Mouse (Mus musculus): ENCODE data around the gene Rock2. TPM values are rescaled to one million over a fixed set of nuclear protein-coding genes. Genes with fewer than 3 reads are reported as not detected.
A peak's percentile ranks its signal among the peaks of the same experiment; 100 is the strongest.
"Not testable (repeated sequence)": the region's sequence is repeated elsewhere in the genome, so short reads cannot be mapped to it uniquely, and the experiment has no call there.

The Rock2 gene
- polyA plus RNA-seq, 1 experiment from 2014 or later = 12.6 TPM

DNA sequence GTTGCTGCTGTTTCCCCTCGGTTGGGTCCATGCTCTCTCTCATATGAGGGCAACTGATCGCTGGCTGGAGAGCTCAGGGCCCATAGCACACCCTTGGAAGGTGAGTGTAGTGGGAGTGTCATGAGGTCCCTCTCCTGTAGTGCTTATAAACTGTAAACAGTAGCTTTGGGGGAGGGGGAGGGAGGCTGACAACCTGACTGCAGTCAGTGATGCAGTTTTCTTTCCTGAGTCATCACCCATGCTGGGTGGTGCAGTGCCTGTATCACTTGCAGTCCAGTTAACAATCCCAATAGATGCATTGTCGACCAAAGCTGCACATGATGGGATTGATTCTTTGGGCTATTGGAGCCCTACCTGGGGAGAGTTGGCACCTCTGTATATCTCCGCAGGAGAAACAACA, 106.5 kb downstream of the Rock2 start:
- DNase-seq (ENCODE audit: low spot score) = no peak
- Histone ChIP-seq H3K4me3 (ENCODE audit: low read depth, low read length) (no peak overlapping the region), H3K36me3 (ENCODE audit: control insufficient read depth, insufficient read depth, low read length) (no peaks in the 10 kb centered on the region), H3K4me1 (ENCODE audit: control insufficient read depth, insufficient read depth, low read length) (no peaks in the 10 kb centered on the region), H3K9me3 (ENCODE audit: control insufficient read depth, low read length) (no peaks in the 10 kb centered on the region), H3K9ac (ENCODE audit: low read length) (no peak overlapping the region), H3K27ac (replicated peaks; ENCODE audit: low read depth, low read length) (no peak overlapping the region), H3K27me3 (ENCODE audit: control insufficient read depth, insufficient read depth, low read length) (peaks cover 14% of the 10 kb centered on the region), H3K4me2 (ENCODE audit: low read depth, severe bottlenecking) (no peak overlapping the region)
- no peak for ATAC-seq (ENCODE audit: insufficient number of reproducible peaks, low FRiP score, low TSS enrichment, low read depth)
- 66% methylated on average over 4 of the region's 4 CpGs for WGBS

DNA sequence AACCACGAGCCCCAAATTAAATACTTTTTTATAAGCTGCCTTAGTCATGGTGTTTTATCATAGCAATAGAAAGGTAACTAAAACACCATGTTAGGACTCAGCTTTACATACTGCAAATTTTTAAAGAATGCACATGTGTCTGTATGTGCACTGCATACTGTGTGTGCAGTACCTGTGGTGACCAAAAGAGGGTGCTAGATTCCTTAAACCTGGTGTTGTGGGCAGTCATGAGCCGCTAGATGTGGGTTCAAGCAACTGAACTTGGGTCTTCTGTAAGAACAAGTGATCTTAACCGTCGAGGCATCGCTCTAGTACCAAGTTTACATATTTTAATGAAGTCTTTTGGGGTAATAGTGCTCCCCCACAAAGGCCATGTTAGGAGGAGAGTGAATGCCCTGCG, 114.8 kb downstream of the Rock2 start:
- no peak overlapping the region for H3K4me3 ChIP-seq (ENCODE audit: low read depth, low read length)
- no peak overlapping the region for H3K27ac ChIP-seq (replicated peaks; ENCODE audit: low read depth, low read length)
- ATAC-seq (ENCODE audit: insufficient number of reproducible peaks, low FRiP score, low TSS enrichment, low read depth) = no peak
- no peak for DNase-seq (ENCODE audit: low spot score)
- WGBS = 93% methylated on average over 6 of the region's 6 CpGs
- H3K9me3 ChIP-seq (ENCODE audit: control insufficient read depth, low read length) = no peaks in the 10 kb centered on the region; the same call in 1 of the 2 replicates
- no peaks in the 10 kb centered on the region for H3K36me3 ChIP-seq (ENCODE audit: control insufficient read depth, insufficient read depth, low read length)
- no peaks in the 10 kb centered on the region for H3K4me1 ChIP-seq (ENCODE audit: control insufficient read depth, insufficient read depth, low read length)
- no peak overlapping the region for H3K4me2 ChIP-seq (ENCODE audit: low read depth, severe bottlenecking)
- H3K27me3 ChIP-seq (ENCODE audit: control insufficient read depth, insufficient read depth, low read length) = no peaks in the 10 kb centered on the region
- H3K9ac ChIP-seq (ENCODE audit: low read length) = no peak overlapping the region

DNA sequence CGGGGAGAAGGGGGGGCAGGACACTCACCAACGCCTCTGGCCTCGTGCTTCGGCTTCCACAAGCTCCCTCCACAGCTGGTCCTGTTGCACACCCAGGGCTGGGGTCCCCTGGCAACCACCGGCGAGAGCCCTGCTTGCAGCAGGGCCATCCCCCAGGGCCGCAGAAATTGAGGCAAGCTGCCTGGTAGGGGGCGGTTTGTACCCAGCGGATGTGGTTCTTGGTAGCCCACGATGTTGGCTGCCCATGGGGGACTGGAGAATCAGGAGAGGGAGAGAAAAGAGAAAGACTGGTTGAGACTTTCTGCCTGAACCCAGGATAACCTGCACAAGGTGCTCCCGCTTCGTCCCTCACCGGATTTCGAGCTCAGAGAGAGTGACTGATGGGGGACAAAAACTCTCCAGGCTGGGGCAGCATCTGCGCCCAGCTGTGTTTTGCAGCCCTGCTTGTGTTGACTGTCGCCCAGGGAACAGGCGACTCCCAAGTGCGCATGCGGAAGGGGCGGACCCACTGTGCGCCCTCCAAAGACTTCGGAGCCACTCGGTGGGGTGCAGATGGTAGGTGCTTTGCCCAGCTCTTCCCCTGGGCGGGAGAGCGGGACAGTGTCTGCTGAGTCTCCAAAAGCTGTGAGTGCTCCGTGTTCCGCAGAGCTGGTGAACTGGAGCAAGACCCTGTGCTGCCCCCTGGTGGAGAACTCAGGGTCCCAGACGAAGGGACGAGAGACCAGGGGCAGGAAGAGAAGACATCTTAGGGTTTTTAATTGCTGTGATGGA, 116.6 kb downstream of the Rock2 start, which contains the start of gene 2410004P03Rik:
2410004P03Rik (minus strand) TSS at position 628 of the 771 bp plus-strand sequence.
- Histone ChIP-seq H3K27me3 (ENCODE audit: control insufficient read depth, insufficient read depth, low read length) (no peaks in the 10 kb centered on the region), H3K4me3 (ENCODE audit: low read depth, low read length) (peak within 1 kb of the TSS; percentile 29), H3K9ac (ENCODE audit: low read length) (peak within 1 kb of the TSS; percentile 22), H3K9me3 (ENCODE audit: control insufficient read depth, low read length) (no peaks in the 10 kb centered on the region; the same call in 1 of the 2 replicates), H3K36me3 (ENCODE audit: control insufficient read depth, insufficient read depth, low read length) (no peaks in the 10 kb centered on the region), H3K4me1 (ENCODE audit: control insufficient read depth, insufficient read depth, low read length) (no peaks in the 10 kb centered on the region), H3K4me2 (ENCODE audit: low read depth, severe bottlenecking) (peak within 1 kb of the TSS; percentile 58), H3K27ac (replicated peaks; ENCODE audit: low read depth, low read length) (no peak within 1 kb of the TSS)
- ATAC-seq (ENCODE audit: insufficient number of reproducible peaks, low FRiP score, low TSS enrichment, low read depth) = peak; percentile 73
- WGBS = 9% methylated on average over 29 of the region's 29 CpGs
- DNase-seq (ENCODE audit: low spot score) = peak; percentile 92

DNA sequence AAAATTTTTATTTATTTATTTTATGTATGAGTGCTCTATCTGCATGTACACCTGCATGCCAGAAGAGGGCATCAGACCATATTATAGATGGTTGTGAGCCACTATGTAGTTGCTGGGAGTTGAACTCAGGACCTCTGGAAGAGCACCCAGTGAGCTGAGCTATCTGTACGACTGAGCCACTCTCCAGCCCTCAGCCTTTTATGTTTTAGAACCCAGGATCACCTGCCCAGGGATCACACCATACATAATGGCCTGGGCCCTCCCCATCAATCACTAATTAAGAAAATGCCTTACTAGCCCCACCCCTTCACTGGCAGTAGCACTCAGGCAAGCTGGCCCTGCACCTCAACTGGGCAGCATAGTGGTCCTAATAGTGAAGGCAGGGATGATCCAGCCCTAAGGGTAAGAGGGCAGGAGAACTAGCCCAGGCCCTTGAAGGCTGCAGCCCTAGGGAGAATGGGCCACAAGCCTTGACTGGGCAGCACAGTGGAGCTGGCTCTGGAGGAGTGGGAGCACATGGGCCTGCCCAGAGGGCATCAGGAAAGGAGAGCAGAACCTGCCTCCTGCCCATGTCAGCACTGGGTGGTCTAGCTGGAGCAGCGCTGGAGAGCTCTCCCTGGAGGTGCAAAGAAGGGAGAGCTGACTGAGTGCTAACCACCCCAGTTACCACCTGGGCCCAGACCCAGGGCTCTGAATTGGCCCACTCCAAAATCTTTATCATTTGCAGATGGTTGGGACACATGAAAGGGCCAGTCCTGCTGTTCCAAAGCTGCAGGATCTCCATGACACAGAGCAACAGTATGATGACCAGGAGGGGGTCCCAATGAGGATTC, 117.6 kb downstream of the Rock2 start:
- ATAC-seq (ENCODE audit: insufficient number of reproducible peaks, low FRiP score, low TSS enrichment, low read depth) = peak; percentile 57; the same call in 1 of the 2 replicates
- H3K4me3 ChIP-seq (ENCODE audit: low read depth, low read length) = no peak overlapping the region

DNA sequence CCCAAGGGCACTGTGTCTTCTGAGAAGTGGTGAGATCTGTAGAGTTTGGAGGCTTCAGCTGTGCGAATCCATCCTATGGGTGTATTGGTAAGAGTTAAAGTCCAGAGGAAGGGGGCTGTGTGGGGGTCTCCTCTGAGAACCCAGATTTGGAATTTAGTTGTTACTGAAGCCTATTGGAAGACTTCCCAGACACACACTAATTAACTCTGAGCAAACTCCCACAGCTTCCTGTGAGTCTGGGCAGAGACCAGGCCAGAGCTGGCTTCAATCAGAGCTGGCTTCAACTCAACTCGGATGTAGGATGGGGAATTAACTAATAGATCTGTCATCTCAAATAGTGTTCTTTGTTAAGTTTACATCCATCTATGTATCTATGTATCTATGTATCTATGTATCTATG, 121.0 kb downstream of the Rock2 start:
- no peaks in the 10 kb centered on the region for H3K36me3 ChIP-seq (ENCODE audit: control insufficient read depth, insufficient read depth, low read length)
- no peak overlapping the region for H3K4me3 ChIP-seq (ENCODE audit: low read depth, low read length)
- no peak overlapping the region for H3K27ac ChIP-seq (replicated peaks; ENCODE audit: low read depth, low read length)
- DNase-seq (ENCODE audit: low spot score) (no peak), ATAC-seq (ENCODE audit: insufficient number of reproducible peaks, low FRiP score, low TSS enrichment, low read depth) (no peak)
- no peaks in the 10 kb centered on the region for H3K27me3 ChIP-seq (ENCODE audit: control insufficient read depth, insufficient read depth, low read length)
- WGBS = 84% methylated on average over 2 of the region's 2 CpGs
- no peaks in the 10 kb centered on the region for H3K4me1 ChIP-seq (ENCODE audit: control insufficient read depth, insufficient read depth, low read length)
- no peaks in the 10 kb centered on the region for H3K9me3 ChIP-seq (ENCODE audit: control insufficient read depth, low read length)
- no peak overlapping the region for H3K4me2 ChIP-seq (ENCODE audit: low read depth, severe bottlenecking)
- no peak overlapping the region for H3K9ac ChIP-seq (ENCODE audit: low read length)

More for the DNA sequence above, 117.6 kb downstream of the Rock2 start:
- no peaks in the 10 kb centered on the region for H3K9me3 ChIP-seq (ENCODE audit: control insufficient read depth, low read length)
- no peak for DNase-seq (ENCODE audit: low spot score)
- H3K4me1 ChIP-seq (ENCODE audit: control insufficient read depth, insufficient read depth, low read length) = no peaks in the 10 kb centered on the region
- no peak overlapping the region for H3K9ac ChIP-seq (ENCODE audit: low read length)
- 66% methylated on average over 2 of the region's 2 CpGs for WGBS
- H3K36me3 ChIP-seq (ENCODE audit: control insufficient read depth, insufficient read depth, low read length) = no peaks in the 10 kb centered on the region
- no peak overlapping the region for H3K27ac ChIP-seq (replicated peaks; ENCODE audit: low read depth, low read length)
- H3K4me2 ChIP-seq (ENCODE audit: low read depth, severe bottlenecking) = no peak overlapping the region
- H3K27me3 ChIP-seq (ENCODE audit: control insufficient read depth, insufficient read depth, low read length) = no peaks in the 10 kb centered on the region

DNA sequence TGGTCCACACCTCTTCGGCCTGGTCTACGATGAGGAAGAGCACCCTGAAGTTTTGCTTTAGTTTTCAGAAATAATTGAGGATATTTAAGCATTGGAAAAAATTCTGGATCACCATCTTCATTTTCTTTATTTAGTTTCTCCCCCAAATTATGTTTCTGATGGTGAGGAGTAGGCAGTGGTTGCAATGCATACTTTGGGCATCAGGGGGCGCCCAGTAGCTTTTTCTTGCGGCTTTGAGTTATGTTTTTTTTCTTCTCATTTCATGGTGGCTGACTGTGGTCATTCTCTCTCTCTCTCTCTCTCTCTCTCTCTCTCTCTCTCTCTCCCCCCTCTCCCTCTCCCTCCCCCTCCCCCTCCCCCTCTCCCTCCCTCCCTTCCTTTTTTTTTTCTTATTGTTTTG, 123.8 kb downstream of the Rock2 start:
- DNase-seq (ENCODE audit: low spot score) (peak; percentile 83), ATAC-seq (ENCODE audit: insufficient number of reproducible peaks, low FRiP score, low TSS enrichment, low read depth) (no peak)
- Histone ChIP-seq H3K4me1 (ENCODE audit: control insufficient read depth, insufficient read depth, low read length) (no peaks in the 10 kb centered on the region), H3K4me2 (ENCODE audit: low read depth, severe bottlenecking) (no peak overlapping the region), H3K9ac (ENCODE audit: low read length) (no peak overlapping the region), H3K27ac (replicated peaks; ENCODE audit: low read depth, low read length) (no peak overlapping the region), H3K27me3 (ENCODE audit: control insufficient read depth, insufficient read depth, low read length) (no peaks in the 10 kb centered on the region), H3K4me3 (ENCODE audit: low read depth, low read length) (no peak overlapping the region), H3K9me3 (ENCODE audit: control insufficient read depth, low read length) (no peaks in the 10 kb centered on the region), H3K36me3 (ENCODE audit: control insufficient read depth, insufficient read depth, low read length) (no peaks in the 10 kb centered on the region)
- 24% methylated on average over 4 of the region's 4 CpGs for WGBS

DNA sequence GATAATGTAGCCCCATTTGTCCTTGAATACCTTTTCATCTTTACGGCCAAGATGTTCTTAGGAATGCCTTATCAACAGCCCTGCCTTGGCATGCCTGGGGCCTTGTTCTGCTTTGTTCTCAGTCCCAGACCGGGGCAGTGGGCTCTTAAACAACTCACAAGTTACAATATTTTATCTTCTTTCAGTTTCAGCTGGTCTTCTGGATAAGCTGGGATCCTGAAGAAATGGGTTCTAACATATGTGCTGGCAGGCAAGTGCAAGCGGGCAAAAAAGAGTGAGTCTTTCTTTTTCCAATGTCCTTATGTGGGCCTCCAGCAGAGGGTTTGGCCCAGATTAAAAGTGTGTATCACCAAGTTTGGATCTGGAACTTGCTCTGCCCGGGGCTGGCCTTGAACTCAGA, 126.4 kb downstream of the Rock2 start:
- not testable (repeated sequence) for H3K36me3 ChIP-seq (ENCODE audit: control insufficient read depth, insufficient read depth, low read length); H3K27ac ChIP-seq (replicated peaks; ENCODE audit: low read depth, low read length); H3K9me3 ChIP-seq (ENCODE audit: control insufficient read depth, low read length); H3K4me3 ChIP-seq (ENCODE audit: low read depth, low read length); ATAC-seq (ENCODE audit: insufficient number of reproducible peaks, low FRiP score, low TSS enrichment, low read depth); H3K27me3 ChIP-seq (ENCODE audit: control insufficient read depth, insufficient read depth, low read length); H3K4me1 ChIP-seq (ENCODE audit: control insufficient read depth, insufficient read depth, low read length); DNase-seq (ENCODE audit: low spot score); H3K9ac ChIP-seq (ENCODE audit: low read length); H3K4me2 ChIP-seq (ENCODE audit: low read depth, severe bottlenecking)
- 81% methylated on average over 4 of the region's 4 CpGs for WGBS

DNA sequence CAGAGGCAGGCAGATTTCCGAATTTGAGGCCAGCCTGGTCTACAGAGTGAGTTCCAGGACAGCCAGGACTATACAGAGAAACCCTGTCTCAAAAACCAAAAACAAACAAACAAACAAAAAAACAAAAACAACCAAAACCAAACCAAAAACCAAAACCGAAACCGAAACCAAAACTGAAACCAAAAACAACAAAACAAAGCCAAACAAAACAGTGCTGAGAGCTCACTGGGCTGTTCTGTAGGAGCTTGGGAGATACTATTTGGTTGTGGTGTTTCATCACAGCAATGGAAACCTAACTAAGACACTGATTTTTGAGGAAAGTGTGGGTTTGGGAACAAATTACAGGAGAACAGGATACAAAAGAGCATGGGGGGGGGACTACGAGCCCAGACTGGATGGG, 127.5 kb downstream of the Rock2 start:
- Histone ChIP-seq H3K9me3 (ENCODE audit: control insufficient read depth, low read length) (no peaks in the 10 kb centered on the region), H3K9ac (ENCODE audit: low read length) (no peak overlapping the region), H3K4me1 (ENCODE audit: control insufficient read depth, insufficient read depth, low read length) (no peaks in the 10 kb centered on the region), H3K27ac (replicated peaks; ENCODE audit: low read depth, low read length) (no peak overlapping the region), H3K27me3 (ENCODE audit: control insufficient read depth, insufficient read depth, low read length) (no peaks in the 10 kb centered on the region), H3K4me3 (ENCODE audit: low read depth, low read length) (no peak overlapping the region), H3K36me3 (ENCODE audit: control insufficient read depth, insufficient read depth, low read length) (no peaks in the 10 kb centered on the region), H3K4me2 (ENCODE audit: low read depth, severe bottlenecking) (no peak overlapping the region)
- 90% methylated on average over 4 of the region's 4 CpGs for WGBS
- no peak for ATAC-seq (ENCODE audit: insufficient number of reproducible peaks, low FRiP score, low TSS enrichment, low read depth)
- DNase-seq (ENCODE audit: low spot score) = no peak

Measured in limb, embryonic 11.5 days (tissue).